Mouse (Mus musculus): ENCODE measurements at regions not wholly inside any gene's neighbourhood (a gene's known extent, or its start where the extent isn't known, plus 50 kb on each side); places are given as distances from the start of the nearest gene placed in this dataset.

- TF ChIP-seq CTCF (IDR thresholded peaks at IDR 0.05; ENCODE audit: borderline replicate concordance, insufficient read depth, low read length) (no peak), POLR2A (IDR thresholded peaks at IDR 0.05; ENCODE audit: low read depth, low read length) (no peak)
These were observed 49.8 kb upstream of the Fcgr1 start for GRCm38 (mm10) chr3:96343471-96344120.

Measured in embryonic fibroblast, embryonic 13.5 days (primary cell).